Mouse (Mus musculus) ES-E14 (cell line): ENCODE measurements around the gene Gstm6.

ENCODE experiments used
- HCFC1 ChIP-seq: IDR thresholded peaks from 2 replicates; pipeline ENCODE4 v1.6.1; 2012; ENCODE audit warnings: low read length, inconsistent platforms, borderline replicate concordance; ENCODE audit not compliant: insufficient read depth
- MAFK ChIP-seq: IDR thresholded peaks from 2 replicates; pipeline ENCODE4 v1.6.1; 2014; ENCODE audit warnings: mild to moderate bottlenecking, low read depth, low read length, inconsistent platforms; ENCODE audit not compliant: insufficient read depth
- ZC3H11A ChIP-seq: IDR thresholded peaks from 2 replicates; pipeline ENCODE4 v1.6.1; 2012; ENCODE audit warnings: low read depth, mild to moderate bottlenecking, inconsistent platforms, low read length, borderline replicate concordance
- ZNF384 ChIP-seq: IDR thresholded peaks from 2 replicates; pipeline ENCODE4 v1.6.1; 2012; ENCODE audit warnings: low read depth, low read length, inconsistent platforms

DNA sequence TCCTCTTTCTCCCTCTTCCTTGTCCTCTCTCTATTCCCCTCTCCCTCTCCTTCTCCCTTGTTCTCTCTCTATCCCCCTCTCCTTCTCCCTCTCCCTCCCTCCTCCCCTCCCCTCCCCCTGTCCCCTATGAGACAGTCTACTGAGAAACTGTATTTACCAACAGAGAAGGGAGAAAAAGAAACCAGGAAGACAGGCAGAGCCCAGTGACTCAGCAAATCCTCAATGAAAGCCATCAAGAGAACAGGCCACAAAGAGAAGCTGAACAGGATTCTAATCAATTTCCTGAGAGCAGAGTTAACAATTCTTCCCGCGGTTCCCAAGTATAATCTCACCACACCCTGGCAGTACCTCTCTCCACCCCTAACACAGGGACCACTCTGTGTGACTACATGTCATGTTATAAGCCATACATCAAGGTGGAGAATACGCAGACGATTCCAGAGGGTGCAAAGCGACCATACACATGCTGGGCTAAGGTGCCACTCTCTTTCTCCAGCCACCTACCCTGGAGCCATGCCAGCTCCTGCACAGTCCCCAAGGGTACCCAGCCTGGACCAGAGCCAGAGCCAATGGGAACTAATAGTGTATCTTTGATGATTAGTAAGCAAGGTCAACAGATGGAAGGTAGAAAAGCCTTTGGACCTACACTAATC lies 21.2 kb upstream of the Gstm6 start:
- TF ChIP-seq ZC3H11A (no peak), HCFC1 (no peak), ZNF384 (no peak), MAFK (peak; percentile 84)
